Mouse (Mus musculus) neural tube, embryonic 14.5 days (tissue): ENCODE measurements around the gene Amigo1. TPM values are rescaled to one million over a fixed set of nuclear protein-coding genes. Genes with fewer than 3 reads are reported as not detected.

Experiments
- ATAC-seq: fragments of 200-750 bp; cut with Nextera tagmentation; 2 replicates; pipeline ENCODE4 v1.8.0; 2017; ENCODE audit warnings: low read depth, mild to moderate bottlenecking, moderate TSS enrichment, moderate library complexity
- H3K27ac ChIP-seq: fragments of 300-500 bp; sonication (generic); 2 replicates; pipeline ENCODE4 v1.5.1; 2014; ENCODE audit warnings: low read depth, mild to moderate bottlenecking, control low read depth, low read length, moderate library complexity, mixed read lengths
- H3K27me3 ChIP-seq: fragments of 300-500 bp; sonication (generic); 2 replicates; pipeline ENCODE4 v1.6.1; 2014; ENCODE audit warnings: low read length; ENCODE audit not compliant: control insufficient read depth, insufficient read depth
- H3K36me3 ChIP-seq: fragments of 300-500 bp; sonication (generic); 2 replicates; pipeline ENCODE4 v1.6.1; 2014; ENCODE audit warnings: low read length, mixed read lengths; ENCODE audit not compliant: control insufficient read depth, insufficient read depth
- H3K4me1 ChIP-seq: fragments of 300-500 bp; sonication (generic); 2 replicates; pipeline ENCODE4 v1.6.1; 2014; ENCODE audit warnings: low read length; ENCODE audit not compliant: control insufficient read depth, insufficient read depth
- H3K4me2 ChIP-seq: fragments of 300-500 bp; sonication (generic); 2 replicates; pipeline ENCODE4 v1.6.1; 2014; ENCODE audit warnings: mild to moderate bottlenecking, low read depth, low read length, control low read depth
- H3K4me3 ChIP-seq: fragments of 300-500 bp; sonication (generic); 2 replicates; pipeline ENCODE4 v1.5.1; 2014; ENCODE audit warnings: low read depth, low read length, control low read depth, mixed read lengths
- H3K9ac ChIP-seq: fragments of 300-500 bp; sonication (generic); replicated peaks from 2 replicates; pipeline ENCODE4 v1.6.1; 2014; ENCODE audit warnings: low read depth, mild to moderate bottlenecking, control low read depth, low read length, mixed read lengths
- H3K9me3 ChIP-seq: fragments of 300-500 bp; sonication (generic); 2 replicates; pipeline ENCODE4 v1.6.1; 2016; ENCODE audit warnings: low read length; ENCODE audit not compliant: control insufficient read depth
- WGBS: fragments of 180-500 bp; shearing (Covaris S2); extraction: QIAGEN DNeasy Blood & Tissue Kit; methylation state at CpG from one replicate; pipeline ENCODE4 v1.1.7; 2014; 5-methylcytosine and 5-hydroxymethylcytosine counted together
- polyA plus RNA-seq: library from polyadenylated mRNA; unstranded; fragments of >200 nt; fragmentation: Nextera tagmentation; extraction: Ambion mirVana; gene quantifications from 2 replicates; pipeline ENCODE4 v1.2.1, GENCODE M21; 2014

Amigo1 gene
- polyA plus RNA-seq, 1 experiment from 2014 or later, result 11.2 TPM

DNA sequence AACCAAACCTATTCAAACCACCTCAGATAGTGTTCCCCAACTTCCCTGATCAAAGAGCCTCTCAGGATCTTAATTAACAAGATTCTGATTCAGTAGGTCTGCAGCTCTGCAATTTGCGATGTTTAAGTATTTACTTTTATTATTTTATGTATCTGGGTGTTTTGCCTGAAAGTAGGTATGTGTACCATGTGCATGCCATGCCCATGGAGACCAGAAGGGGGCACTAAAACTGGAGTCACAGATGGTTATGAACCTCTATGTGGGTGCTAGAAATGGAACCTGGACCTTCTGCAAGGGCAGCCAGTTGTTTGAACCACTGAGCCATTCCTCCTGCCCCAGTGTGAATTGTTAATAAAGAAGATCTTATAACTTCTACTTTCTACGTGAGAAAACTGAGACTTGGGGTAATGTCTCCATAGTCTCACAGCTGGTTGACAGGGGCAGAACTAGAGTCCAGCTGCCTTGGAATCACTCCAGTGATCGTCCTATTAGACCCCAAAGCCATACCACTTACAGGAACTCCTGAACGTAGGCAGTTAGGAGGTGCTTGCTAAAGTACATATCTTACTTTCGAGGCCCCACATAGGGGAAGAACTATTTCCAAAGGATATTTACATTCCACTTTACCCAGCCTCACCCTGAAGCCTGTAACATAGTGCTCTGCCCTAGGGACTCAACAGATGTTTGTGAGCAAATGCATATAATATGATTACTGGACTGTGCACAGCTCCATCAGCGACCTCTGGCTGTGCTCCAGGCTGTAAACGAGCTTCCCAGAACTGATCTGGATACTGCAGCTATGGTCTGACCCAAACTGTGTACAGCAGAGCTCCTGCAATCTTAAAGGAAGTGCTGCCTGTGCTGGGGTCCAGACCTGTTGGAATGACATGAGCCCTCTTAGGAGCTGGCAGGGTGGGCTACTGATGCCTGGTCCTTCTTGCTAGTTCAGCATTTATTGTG is 7.1 kb upstream of the Amigo1 start:
- no peak for ATAC-seq
- Histone ChIP-seq H3K27ac (no peak overlapping the region), H3K36me3 (no peaks in the 10 kb centered on the region), H3K9ac (no peak overlapping the region), H3K9me3 (no peaks in the 10 kb centered on the region), H3K4me2 (no peak overlapping the region), H3K27me3 (no peaks in the 10 kb centered on the region), H3K4me3 (no peak overlapping the region), H3K4me1 (peaks cover 13% of the 10 kb centered on the region; the same call in 1 of the 2 replicates)
- WGBS, result 73% methylated on average over 7 of the region's 7 CpGs

DNA sequence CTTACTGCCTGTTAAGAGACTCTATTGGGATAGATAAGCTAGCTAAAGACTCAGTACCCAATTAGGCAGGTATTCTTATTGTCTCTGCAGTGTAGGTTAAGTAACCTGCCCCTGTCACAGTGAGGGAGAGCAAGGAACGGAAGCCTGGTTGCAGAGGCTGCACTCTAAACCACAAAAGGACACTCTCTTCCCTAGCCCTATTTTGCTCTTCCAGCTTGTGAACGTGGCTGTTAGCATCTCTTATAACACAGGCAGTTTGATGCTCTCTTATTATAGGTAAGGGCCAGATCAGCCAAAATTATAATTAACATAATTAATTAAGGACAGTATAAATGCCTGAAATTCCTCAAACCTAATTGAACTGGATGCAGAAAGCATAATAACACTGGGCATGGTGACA is 5.6 kb upstream of the Amigo1 start:
- Histone ChIP-seq H3K4me3 (no peak overlapping the region), H3K4me1 (peaks cover 1% of the 10 kb centered on the region; the same call in 1 of the 2 replicates), H3K9me3 (no peaks in the 10 kb centered on the region), H3K27me3 (no peaks in the 10 kb centered on the region), H3K4me2 (no peak overlapping the region), H3K27ac (no peak overlapping the region), H3K9ac (no peak overlapping the region), H3K36me3 (no peaks in the 10 kb centered on the region)
- no peak for ATAC-seq
- whole genome bisulfite sequencing, result 38% methylated on average over 2 of the region's 2 CpGs

DNA sequence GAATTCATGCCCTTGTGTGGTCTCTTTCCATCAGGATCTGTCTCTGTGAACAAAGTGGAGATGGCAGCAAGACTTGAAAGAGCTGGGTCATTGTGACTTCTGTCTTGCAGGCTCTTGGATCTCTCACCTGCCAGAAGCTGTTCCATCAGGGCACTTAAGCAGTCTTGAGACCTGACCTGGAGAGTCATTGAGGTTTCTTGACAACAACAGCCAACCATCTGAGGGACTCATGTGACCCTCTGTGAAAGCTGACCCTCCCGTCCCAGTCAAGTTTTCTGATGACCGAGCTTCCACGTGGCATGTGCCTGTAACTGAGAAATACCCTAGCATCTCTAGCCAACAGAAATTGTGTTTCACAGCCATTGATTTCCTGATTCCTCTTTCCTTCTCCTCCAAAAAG is 1.4 kb upstream of the Amigo1 start:
- 81% methylated on average over 3 of the region's 3 CpGs for WGBS
- H3K4me1 ChIP-seq, result peaks cover 14% of the 10 kb centered on the region
- no peak overlapping the region for H3K9ac ChIP-seq
- no peak for ATAC-seq
- no peaks in the 10 kb centered on the region for H3K36me3 ChIP-seq
- H3K9me3 ChIP-seq, result no peaks in the 10 kb centered on the region
- H3K27me3 ChIP-seq, result 0 out of 2 replicates have a peak, but pooled peaks cover 3% of the 10 kb centered on the region
- no peak overlapping the region for H3K27ac ChIP-seq
- H3K4me2 ChIP-seq, result no peak overlapping the region
- H3K4me3 ChIP-seq, result no peak overlapping the region

GRCm38 (mm10) chr3:108185460-108186097 is 556 bp upstream of the Amigo1 start:
- Histone ChIP-seq H3K9ac (peak overlapping the region; percentile 85), H3K4me3 (peak overlapping the region; percentile 70), H3K4me2 (peak overlapping the region; percentile 83), H3K4me1 (peaks cover 17% of the 10 kb centered on the region), H3K36me3 (no peaks in the 10 kb centered on the region), H3K27ac (no peak overlapping the region), H3K9me3 (no peaks in the 10 kb centered on the region), H3K27me3 (0 out of 2 replicates have a peak, but pooled peaks cover 3% of the 10 kb centered on the region)
- WGBS, result 4% methylated on average over 16 of the region's 16 CpGs
- ATAC-seq, result no peak

DNA sequence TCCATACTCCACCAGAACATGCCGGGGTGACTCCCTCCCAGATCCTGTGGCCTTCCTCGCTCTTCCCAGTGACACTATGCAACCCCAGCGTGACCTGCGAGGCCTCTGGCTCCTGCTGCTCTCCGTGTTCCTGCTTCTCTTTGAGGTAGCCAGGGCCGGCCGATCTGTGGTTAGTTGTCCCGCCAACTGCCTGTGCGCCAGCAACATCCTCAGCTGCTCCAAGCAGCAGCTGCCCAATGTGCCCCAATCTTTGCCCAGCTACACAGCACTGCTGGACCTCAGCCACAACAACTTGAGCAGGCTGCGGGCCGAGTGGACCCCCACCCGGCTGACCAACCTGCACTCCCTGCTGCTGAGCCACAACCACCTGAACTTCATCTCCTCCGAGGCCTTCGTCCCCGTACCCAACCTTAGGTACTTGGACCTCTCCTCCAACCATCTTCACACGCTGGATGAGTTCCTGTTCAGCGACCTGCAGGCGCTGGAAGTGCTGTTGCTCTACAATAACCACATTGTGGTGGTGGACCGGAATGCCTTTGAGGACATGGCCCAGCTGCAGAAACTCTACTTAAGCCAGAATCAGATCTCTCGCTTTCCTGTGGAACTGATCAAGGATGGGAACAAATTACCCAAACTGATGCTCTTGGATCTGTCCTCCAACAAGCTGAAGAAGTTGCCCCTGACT is 1.1 kb downstream of the Amigo1 start:
- H3K4me1 ChIP-seq, result peaks cover 17% of the 10 kb centered on the region
- H3K9me3 ChIP-seq, result no peaks in the 10 kb centered on the region
- 64% methylated on average over 20 of the region's 20 CpGs for WGBS
- H3K4me2 ChIP-seq, result peak overlapping the region; percentile 83
- peak; percentile 28; the same call in 1 of the 2 replicates for ATAC-seq
- 0 out of 2 replicates have a peak, but pooled peaks cover 3% of the 10 kb centered on the region for H3K27me3 ChIP-seq
- no peaks in the 10 kb centered on the region for H3K36me3 ChIP-seq
- peak overlapping the region; percentile 85 for H3K9ac ChIP-seq
- no peak overlapping the region for H3K27ac ChIP-seq
- H3K4me3 ChIP-seq, result peak overlapping the region; percentile 70

DNA sequence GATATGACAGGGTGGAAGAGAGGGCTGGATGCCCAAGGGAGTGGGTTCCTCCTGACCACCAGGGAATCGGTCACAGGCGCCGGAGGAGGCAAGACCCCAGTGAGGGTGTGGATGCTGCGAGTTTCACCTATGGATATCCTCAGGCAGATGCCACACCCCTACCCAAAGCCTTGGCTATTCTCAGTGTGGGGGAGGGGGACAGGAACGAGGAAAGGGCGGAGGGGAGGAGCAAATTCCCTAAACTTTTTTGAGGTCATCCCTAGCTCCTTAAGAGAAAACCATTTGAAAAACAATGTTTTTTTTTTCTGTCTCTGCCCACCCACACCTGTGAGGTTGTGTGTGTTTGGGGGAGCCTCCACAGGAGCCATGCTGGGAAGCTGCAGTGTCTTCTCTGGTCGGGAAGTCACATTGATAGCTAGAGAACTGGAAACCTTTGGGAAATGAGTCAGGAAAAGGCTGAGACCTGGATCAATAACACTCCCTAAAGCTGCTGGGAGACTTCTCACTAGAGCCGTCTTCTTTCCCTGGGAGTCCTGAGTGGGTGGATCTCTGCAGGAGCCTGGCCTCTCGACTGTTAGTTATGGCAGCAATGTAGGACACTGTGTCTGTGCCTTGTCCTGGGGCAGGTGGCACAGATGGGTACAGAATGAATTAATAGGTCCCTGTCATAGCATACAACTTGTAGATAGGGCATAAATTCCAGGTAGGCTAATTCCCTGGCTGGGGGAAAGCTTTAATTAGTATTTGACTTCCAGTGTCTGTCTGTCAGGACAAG is 2.8 kb downstream of the Amigo1 start:
- Histone ChIP-seq H3K9me3 (no peaks in the 10 kb centered on the region), H3K27me3 (0 out of 2 replicates have a peak, but pooled peaks cover 3% of the 10 kb centered on the region), H3K4me1 (peaks cover 17% of the 10 kb centered on the region), H3K4me2 (no peak overlapping the region; the same call in 1 of the 2 replicates), H3K36me3 (no peaks in the 10 kb centered on the region), H3K4me3 (no peak overlapping the region), H3K9ac (no peak overlapping the region), H3K27ac (no peak overlapping the region)
- 64% methylated on average over 9 of the region's 9 CpGs for WGBS
- no peak for ATAC-seq

GRCm38 (mm10) chr3:108189897-108190296 is 3.8 kb downstream of the Amigo1 start:
- 0 out of 2 replicates have a peak, but pooled peaks cover 3% of the 10 kb centered on the region for H3K27me3 ChIP-seq
- peaks cover 17% of the 10 kb centered on the region for H3K4me1 ChIP-seq
- no peak overlapping the region for H3K9ac ChIP-seq
- no peak for ATAC-seq
- no peaks in the 10 kb centered on the region for H3K9me3 ChIP-seq
- H3K4me2 ChIP-seq, result no peak overlapping the region; the same call in 1 of the 2 replicates
- H3K36me3 ChIP-seq, result no peaks in the 10 kb centered on the region
- no peak overlapping the region for H3K4me3 ChIP-seq
- 72% methylated on average over 5 of the region's 5 CpGs for WGBS
- H3K27ac ChIP-seq, result no peak overlapping the region

DNA sequence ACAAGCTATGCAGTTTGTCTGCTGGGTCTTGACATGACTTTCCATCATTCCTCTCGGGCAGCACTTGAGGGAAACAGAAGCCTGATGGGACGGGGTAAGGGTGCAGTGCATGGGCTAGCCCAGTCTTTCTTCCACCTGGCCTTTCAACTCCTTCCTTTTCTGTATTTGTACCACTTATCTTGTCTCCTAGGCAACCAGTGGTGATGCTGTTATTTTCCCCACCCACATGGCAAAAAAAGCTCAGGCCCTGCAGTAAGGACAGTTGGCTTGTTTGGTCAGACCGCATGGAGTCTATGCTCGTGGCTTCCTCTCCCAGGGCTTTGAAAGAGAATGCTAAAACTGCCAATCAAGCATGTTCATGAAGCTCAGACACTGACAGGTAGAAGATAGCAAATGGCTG is 7.6 kb downstream of the Amigo1 start:
- WGBS, result 74% methylated on average over 4 of the region's 4 CpGs
- ATAC-seq, result no peak
- no peaks in the 10 kb centered on the region for H3K36me3 ChIP-seq
- H3K4me3 ChIP-seq, result no peak overlapping the region
- H3K27ac ChIP-seq, result no peak overlapping the region
- H3K4me2 ChIP-seq, result no peak overlapping the region
- H3K27me3 ChIP-seq, result no peaks in the 10 kb centered on the region
- H3K9ac ChIP-seq, result no peak overlapping the region
- peaks cover 32% of the 10 kb centered on the region for H3K4me1 ChIP-seq
- H3K9me3 ChIP-seq, result no peaks in the 10 kb centered on the region
